Mouse (Mus musculus) heart, adult 11 months (tissue): ENCODE results near the gene Akr7a5.

Source experiments
- DNase-seq: peaks from one replicate; pipeline ENCODE4 v3.0.0; 2022

The Akr7a5 gene

DNA sequence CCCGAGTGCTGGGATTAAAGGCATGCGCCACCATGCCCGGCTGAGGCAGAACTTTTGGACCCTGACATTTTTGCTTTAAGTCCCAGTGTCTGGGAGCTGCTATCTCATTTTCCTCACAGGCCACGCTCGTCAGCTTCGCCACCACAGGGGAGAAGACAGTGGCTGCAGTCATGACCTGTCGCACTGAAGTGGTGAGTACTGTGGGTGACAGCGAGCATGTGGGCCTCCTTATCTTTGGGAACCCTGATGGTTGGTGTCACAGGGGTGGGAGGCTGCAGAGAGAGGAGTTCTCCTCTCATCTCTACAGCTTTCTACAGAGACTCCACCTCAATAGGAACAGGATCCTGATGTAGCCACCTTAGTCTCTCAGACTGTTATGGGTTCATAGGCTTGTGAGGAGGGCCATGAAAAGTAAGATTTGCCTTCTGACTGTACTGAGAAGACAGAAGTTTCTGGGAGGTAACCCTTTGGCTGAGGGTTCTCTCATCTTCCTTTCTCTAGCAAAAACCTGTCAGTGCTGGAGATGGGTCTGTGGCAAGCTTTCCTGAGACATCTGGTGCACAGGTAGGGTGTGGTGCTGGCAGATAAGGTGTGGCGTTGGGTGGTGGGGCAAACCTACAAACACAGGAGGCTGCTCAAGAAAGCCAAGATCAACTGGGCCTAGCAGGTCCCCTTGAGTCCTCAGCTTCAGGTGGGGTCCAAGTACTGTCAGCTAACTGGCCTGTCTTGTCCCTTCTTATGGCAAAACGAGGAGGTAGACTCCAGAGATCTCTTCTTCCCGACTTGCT lies 50.4 kb downstream of the Akr7a5 start:
- peak; percentile 82 for DNase-seq

GRCm38 (mm10) chr4:139367336-139367735 lies 56.8 kb downstream of the Akr7a5 start:
- no peak for DNase-seq
